In the genomic region with DNA sequence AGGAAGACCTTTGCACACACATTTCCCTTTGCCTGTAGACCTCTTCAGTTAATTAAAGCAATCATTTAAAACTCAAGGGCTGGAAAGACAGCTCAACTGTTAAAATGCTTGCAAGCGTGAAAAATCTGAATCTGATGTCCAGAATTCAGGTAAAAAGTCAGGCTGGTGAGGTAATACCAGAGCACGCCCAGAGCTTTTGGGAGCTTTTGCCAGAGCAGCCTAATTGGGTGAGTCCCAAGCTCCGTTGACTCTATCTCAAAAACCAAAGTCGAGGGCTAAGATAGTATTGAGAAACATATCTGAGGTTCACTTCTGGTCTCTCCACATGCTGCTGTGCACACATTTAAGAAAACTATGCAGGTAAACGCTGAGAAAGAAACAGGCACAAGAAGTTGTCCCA, we compare ENCODE assay signal across 8 mouse cellular contexts. TPM values are rescaled to one million over a fixed set of nuclear protein-coding genes. Genes with fewer than 3 reads are reported as not detected.
DNase-seq lines count a peak whose midpoint lies in the region; ATAC-seq and TF ChIP-seq lines count a peak whose summit lies in the region.

A gene (plus strand): TSS at position 130 of the 400 bp plus-strand sequence.

- peak within 1 kb of the TSS; percentile 29; the same call in 1 of the 2 replicates for H3K4me3 ChIP-seq in liver, adult 2 months (ENCODE audit: insufficient read depth, low read depth, low read length)
- peak within 1 kb of the TSS; percentile 34 for H3K4me3 ChIP-seq in limb, embryonic 12.5 days (replicated peaks)
- H3K4me3 ChIP-seq in small intestine, adult 2 months (ENCODE audit: low read depth, low read length) = peak within 1 kb of the TSS; percentile 23

- no peaks in the 10 kb centered on the region for H3K9me3 ChIP-seq in limb, embryonic 12.5 days

- H3K9ac ChIP-seq in liver, adult 2 months (ENCODE audit: low read depth, low read length) = peak within 1 kb of the TSS; percentile 20
- peak within 1 kb of the TSS; percentile 44 for H3K9ac ChIP-seq in limb, embryonic 12.5 days (replicated peaks)

- peaks cover 9% of the 10 kb centered on the region for H3K4me1 ChIP-seq in liver, adult 2 months (ENCODE audit: control insufficient read depth, insufficient read depth, low read length)
- no peaks in the 10 kb centered on the region; the same call in 1 of the 2 replicates for H3K4me1 ChIP-seq in limb, embryonic 12.5 days (replicated peaks)
- peaks cover 8% of the 10 kb centered on the region for H3K4me1 ChIP-seq in small intestine, adult 2 months (ENCODE audit: control insufficient read depth, insufficient read depth, insufficient read length, low read length)

- no peak for TF ChIP-seq CTCF in liver, adult 2 months (IDR thresholded peaks at IDR 0.05; ENCODE audit: low read depth, low read length)
- no peak for TF ChIP-seq CTCF in small intestine, adult 2 months (IDR thresholded peaks at IDR 0.05; ENCODE audit: extremely low read depth, insufficient read length, insufficient replicate concordance, low read depth, low read length)

- TF ChIP-seq POLR2A in liver, adult 2 months (IDR thresholded peaks at IDR 0.05; ENCODE audit: extremely low read depth, insufficient read depth, low read length) = no peak
- TF ChIP-seq POLR2A in small intestine, adult 2 months (IDR thresholded peaks at IDR 0.05; ENCODE audit: low read depth, low read length) = no peak

- no peaks in the 10 kb centered on the region for H3K27me3 ChIP-seq in liver, adult 2 months (ENCODE audit: control insufficient read depth, insufficient read depth, low read length)
- H3K27me3 ChIP-seq in limb, embryonic 12.5 days = peaks cover 11% of the 10 kb centered on the region
- no peaks in the 10 kb centered on the region for H3K27me3 ChIP-seq in small intestine, adult 2 months (ENCODE audit: control insufficient read depth, insufficient read depth, low read length)

- no peak for ATAC-seq in limb, embryonic 12.5 days (ENCODE audit: insufficient number of reproducible peaks, insufficient read depth, low FRiP score, low TSS enrichment, low read depth)
- ATAC-seq in frontal cortex, adult (ENCODE audit: low TSS enrichment) = no peak

- H3K36me3 ChIP-seq in liver, adult 2 months (ENCODE audit: control insufficient read depth, insufficient read depth, low read length) = no peaks in the 10 kb centered on the region
- no peaks in the 10 kb centered on the region for H3K36me3 ChIP-seq in limb, embryonic 12.5 days
- H3K36me3 ChIP-seq in small intestine, adult 2 months (ENCODE audit: control insufficient read depth, insufficient read depth, low read length) = no peaks in the 10 kb centered on the region

- H3K79me2 ChIP-seq in liver, adult 2 months (ENCODE audit: control insufficient read depth, insufficient read depth, low read length) = no peaks in the 10 kb centered on the region

- DNase-seq in liver, adult 2 months (ENCODE audit: extremely low read depth, low read depth, low spot score) = peak; percentile 92
- no peak for DNase-seq in liver
- DNase-seq in gonadal fat pad, adult 2 months (ENCODE audit: low read depth) = peak; percentile 22
- no peak for DNase-seq in frontal cortex, adult 2 months (ENCODE audit: extremely low spot score in 1 of 2, low spot score in 1 of 2)
- no peak for DNase-seq in layer of hippocampus, adult 11-12 months (ENCODE audit: low spot score)

- WGBS in liver, adult 2 months = 19% methylated on average over 5 of the region's 5 CpGs
- WGBS in limb, embryonic 12.5 days = 69% methylated on average over 5 of the region's 5 CpGs
- 61% methylated on average over 5 of the region's 5 CpGs for WGBS in small intestine, adult 2 months

- no peak within 1 kb of the TSS for H3K27ac ChIP-seq in liver, adult 2 months (replicated peaks; ENCODE audit: insufficient read depth, low read depth, low read length)
- H3K27ac ChIP-seq in limb, embryonic 12.5 days = no peak within 1 kb of the TSS
- no peak within 1 kb of the TSS for H3K27ac ChIP-seq in small intestine, adult 2 months (ENCODE audit: insufficient read depth, low read depth, low read length)

- peak within 1 kb of the TSS; percentile 62 for H3K4me2 ChIP-seq in limb, embryonic 12.5 days

RNA-seq across cellular contexts. Expression of the gene that starts here (rescaled TPM):
- total RNA-seq in liver, adult 2 months (2014; rRNA removed) = 0.65 TPM in 1 of 2 replicates, not detected in the other
- polyA plus RNA-seq in liver, adult 2 months (2012; rRNA removed) = 1.0 and 3.6 TPM in 2 replicates
- 29.1 and 35.3 TPM in 2 replicates for polyA plus RNA-seq in gonadal fat pad, adult 2 months (2012; rRNA removed)
- polyA plus RNA-seq in limb, embryonic 12.5 days (2016; fragmentation: Nextera tagmentation; extraction: Ambion mirVana) = 0.50 TPM in 1 of 2 replicates, not detected in the other
- 1.7 and 9.1 TPM in 2 replicates for polyA plus RNA-seq in small intestine, adult 2 months (2012; rRNA removed)
- polyA plus RNA-seq in frontal cortex, adult 2 months (2012; rRNA removed) = 0.74 and 0.90 TPM in 2 replicates

Comparison
In these comparisons a context has a peak if more than half of its experiments do, and no peak if none do; other contexts are left out.
1. DNase-seq: peak in liver, adult 2 months (single experiment) and gonadal fat pad, adult 2 months (single experiment); none in liver (single experiment), frontal cortex, adult 2 months (0 of 2) and layer of hippocampus, adult 11-12 months (single experiment).
2. Peak in every context shown above with its lines, with median percentiles within 50 percentile points of each other: H3K4me3 ChIP-seq.